Mouse (Mus musculus) ES-Bruce4 (cell line): ENCODE results near the gene Prkar1b.

ENCODE experiments used
- CTCF ChIP-seq: IDR thresholded peaks from one replicate; pipeline ENCODE4 v1.8.1; 2011; ENCODE audit warnings: low read depth, low read length
- EP300 ChIP-seq: IDR thresholded peaks from 2 replicates; pipeline ENCODE4 v1.6.1; 2011; ENCODE audit warnings: low read depth, low read length; ENCODE audit not compliant: insufficient read depth
- POLR2A ChIP-seq: IDR thresholded peaks from one replicate; pipeline ENCODE4 v1.8.1; 2011; ENCODE audit warnings: low read length; ENCODE audit not compliant: insufficient read depth

GRCm38 (mm10) chr5:138980608-138981007, 169.2 kb downstream of the Prkar1b start:
- TF ChIP-seq POLR2A (no peak), CTCF (no peak), EP300 (no peak)
